Mouse (Mus musculus) urinary bladder, postnatal 25 days (tissue): ENCODE measurements around the gene Gm7876.
"Not testable (repeated sequence)": the region's sequence is repeated elsewhere in the genome, so short reads cannot be mapped to it uniquely, and the experiment has no call there.

Experiments
- DNase-seq: peaks from one replicate; pipeline ENCODE4 v3.0.0; 2022; ENCODE audit warnings: low spot score

The Gm7876 gene

GRCm38 (mm10) chr14:4708938-4709337 lies at the start of gene Gm7876:
TSS of gene Gm7876 (plus strand) at chr14:4709238.
- not testable (repeated sequence) for DNase-seq

DNA sequence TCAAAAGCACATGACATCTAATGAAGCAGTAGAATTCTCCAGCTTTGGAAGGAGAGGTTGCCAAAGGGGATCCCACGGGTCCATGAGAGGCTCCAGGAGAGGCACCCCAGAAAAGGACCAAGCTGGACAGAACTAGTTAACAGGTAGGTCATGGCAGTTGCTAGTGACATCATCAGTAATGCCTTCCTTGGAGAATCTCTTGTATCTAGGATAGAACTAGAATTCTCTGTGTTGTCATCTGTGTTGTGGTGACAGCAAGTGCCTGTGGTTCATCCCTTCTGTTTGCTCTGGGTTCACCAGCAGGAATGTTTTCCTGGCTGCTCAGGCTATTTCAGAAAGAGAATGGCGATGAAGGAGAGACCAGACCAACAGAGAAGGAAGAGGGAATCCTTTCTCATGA lies 45.1 kb upstream of the Gm7876 start, which contains the start of gene Gm3239:
Gene Gm3239, plus strand, starts transcription at position 301 of the 400 bp plus-strand sequence.
- not testable (repeated sequence) for DNase-seq

GRCm38 (mm10) chr14:4726038-4726880 lies 17.2 kb downstream of the Gm7876 start, which contains the start of gene Gm3252:
TSS of gene Gm3252 (plus strand) at chr14:4726775.
- DNase-seq = not testable (repeated sequence)
